Mouse (Mus musculus): Measurements from ENCODE around the gene Gys1.

DNA sequence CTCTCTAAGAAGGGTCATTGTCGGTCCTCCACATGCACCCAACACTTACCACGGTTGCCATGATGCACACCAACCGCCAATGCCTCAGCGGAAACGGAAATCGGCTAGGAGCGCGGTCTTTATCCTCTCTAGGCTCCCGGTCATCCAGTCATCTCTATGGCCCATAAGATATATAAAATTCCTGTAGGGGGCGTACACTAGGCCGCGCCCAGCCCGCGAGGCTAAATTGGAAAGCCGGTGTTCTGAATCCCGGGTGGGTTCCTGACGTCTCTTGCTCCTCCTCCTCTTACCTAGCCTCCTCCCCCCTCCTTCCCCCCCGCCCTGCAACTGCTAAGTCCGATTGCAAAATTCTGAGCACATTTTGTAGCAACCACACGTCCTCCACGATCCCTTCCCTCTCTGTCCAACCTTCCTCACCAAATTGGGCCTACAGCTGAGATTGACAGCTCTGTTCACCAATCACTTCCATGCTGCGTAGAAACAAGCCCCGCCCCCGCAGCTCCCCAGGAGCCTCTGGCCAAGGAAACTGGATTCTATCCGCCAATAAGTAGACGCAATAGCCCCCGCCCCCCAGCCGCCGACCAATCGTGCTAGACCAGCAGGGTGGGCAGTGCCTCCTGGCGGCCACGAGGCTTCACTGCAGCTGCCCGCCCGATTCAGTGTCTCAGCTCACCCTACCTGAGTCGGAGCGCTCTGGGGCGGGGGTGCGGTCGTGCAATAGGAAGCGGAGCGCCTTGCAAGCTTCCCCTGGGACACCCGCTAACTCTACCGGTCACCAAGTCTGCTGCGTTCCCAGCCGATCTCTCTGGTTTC is at the start of gene Gys1:
- TF ChIP-seq CTCF (IDR thresholded peaks at IDR 0.05; ENCODE audit: low read depth) = peak; percentile 98
- TF ChIP-seq EP300 (optimal IDR thresholded peaks at IDR 0.05) = peak; percentile 67

Data from stomach, postnatal 0 days (tissue).